Mouse (Mus musculus) heart, adult 11 months (tissue): ENCODE measurements at regions not wholly inside any gene's neighbourhood (a gene's known extent, or its start where the extent isn't known, plus 50 kb on each side); places are given as distances from the start of the nearest gene placed in this dataset.

Source experiments
- DNase-seq: peaks from one replicate; pipeline ENCODE4 v3.0.0; 2022

DNA sequence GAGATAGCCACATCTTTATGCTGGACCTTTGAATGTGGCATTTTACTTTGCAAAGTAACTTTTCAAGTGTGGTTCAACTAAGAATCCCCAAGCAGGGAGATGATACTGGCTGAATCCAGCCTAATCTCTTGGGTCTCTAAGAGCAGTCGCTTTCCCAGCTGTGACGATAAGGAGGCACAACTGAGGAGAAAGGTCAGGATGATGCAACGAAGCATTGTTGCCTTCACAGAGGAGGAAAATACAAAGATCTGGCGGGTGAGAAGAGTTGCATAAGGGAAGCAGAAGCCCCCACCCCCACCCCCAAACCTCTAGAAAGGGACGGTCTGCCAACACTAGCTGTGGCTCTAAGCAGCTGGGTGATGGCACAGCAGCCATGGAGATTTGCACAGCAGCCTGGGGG, 2298.6 kb upstream of the Gm7489 start:
- DNase-seq: peak; percentile 90

DNA sequence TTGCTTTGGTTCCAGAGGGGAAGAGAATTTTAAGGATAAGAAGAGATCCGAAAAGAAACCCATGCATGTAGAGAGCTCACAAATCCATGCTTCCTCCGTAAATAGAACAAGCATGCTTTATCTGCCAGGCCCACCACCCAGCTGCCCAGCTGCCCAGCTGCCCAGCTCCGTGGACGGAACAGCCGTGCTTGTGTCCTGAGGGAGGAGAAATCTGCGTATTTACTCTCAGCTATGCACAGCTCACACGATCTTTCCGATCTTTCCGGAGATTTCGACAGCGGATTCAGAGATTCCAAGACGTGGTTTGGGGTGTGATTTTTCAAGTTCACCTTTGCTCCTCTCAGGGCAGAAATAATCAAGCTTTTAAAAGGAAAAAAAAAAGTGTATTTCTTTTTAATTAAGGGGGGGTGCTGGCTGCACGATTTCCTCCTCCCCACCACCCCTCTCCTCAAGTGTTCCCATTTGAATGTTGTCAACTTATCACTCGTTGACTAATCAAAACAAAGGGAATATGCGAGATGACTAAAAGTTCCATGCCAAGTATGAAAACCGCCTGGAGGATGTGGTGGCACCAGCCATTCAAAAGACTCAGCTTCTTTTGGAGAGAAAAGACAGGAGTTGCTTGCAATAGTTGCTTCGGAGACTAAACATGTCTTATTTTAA, 2293.2 kb upstream of the Gm7489 start:
- no peak for DNase-seq

DNA sequence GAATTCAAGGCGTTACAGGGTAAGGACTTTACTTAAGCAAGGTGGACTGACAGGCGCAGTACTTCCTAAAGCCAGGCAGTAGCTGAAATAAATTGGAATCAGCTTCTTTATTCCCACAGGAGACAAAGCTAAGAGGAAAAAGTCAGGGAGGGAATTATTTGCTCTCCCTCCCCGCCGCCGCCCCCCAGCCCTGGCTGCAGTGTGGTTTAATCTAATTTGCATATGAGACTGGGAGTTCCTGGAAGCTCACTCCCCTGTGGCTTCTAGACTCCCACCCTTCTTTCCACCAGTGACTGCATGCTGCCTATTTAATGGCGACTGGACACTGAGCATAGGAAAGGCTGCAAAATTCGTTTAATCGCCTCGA, 2292.7 kb upstream of the Gm7489 start:
- DNase-seq: peak; percentile 98

DNA sequence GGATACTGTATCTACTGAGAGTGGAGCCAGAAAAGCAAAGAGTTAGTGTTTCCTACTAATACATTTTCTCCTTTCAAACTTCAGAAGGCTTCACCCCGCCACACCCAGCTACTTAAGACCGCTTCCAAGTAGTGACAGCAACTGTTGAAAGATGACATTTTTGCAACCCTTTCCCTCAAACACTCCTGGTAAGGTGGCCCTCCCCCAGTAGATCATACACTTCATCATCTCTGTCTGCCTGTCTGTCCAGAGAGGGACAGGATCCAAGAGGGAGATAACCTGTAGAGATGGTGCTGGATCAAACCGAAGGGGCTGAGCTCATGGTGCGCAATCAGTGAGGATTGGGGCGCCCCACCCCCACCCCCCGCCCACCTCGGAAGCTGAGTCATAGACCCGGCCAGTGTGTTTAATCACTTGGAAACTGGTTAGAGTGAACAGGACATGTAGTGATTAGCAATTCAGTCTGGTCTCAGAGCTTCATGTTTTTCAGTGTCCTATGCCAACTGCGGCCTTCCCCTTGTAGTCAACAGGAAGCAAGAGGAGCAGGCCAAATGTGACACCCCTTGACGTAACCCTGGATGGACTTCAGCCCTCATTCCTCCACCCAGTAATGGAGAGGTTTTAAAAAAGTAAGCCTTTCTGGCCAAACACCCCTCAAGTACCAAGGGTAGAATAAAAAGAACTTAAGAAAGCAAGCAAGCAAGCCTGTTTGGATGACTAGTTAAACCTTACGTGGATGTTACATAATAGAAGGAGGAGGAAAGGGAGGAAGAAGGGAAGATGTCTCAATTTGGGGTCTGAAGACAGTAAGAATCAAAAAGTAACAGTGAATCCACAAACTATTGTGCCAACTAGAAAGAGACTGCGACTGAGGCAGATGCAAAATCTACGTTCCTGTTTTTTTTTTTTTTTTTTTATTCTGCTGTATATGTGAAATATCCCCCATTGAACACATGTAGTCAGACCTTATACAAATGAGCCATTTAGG, 2291.9 kb upstream of the Gm7489 start:
- DNase-seq: peak; percentile 99

DNA sequence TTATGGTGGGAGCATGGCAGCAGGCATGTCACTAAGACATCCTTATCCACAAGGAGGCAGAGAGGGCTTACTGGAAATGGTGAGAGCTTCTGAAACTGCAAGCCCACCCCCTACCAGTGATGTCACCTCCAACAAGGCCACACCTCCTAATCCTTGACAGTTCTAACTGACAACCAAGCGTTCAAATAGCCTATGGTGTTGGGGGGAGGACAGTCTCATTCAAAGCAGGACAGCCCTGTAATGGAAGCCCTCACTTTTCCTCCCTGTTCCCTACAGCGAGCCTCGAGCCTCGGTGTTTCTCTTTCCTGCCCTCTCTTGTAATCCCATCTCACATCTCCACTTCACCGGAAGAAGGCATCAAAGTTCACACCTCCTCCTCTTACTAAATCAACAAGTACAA, 2290.6 kb upstream of the Gm7489 start:
- peak; percentile 85 for DNase-seq

DNA sequence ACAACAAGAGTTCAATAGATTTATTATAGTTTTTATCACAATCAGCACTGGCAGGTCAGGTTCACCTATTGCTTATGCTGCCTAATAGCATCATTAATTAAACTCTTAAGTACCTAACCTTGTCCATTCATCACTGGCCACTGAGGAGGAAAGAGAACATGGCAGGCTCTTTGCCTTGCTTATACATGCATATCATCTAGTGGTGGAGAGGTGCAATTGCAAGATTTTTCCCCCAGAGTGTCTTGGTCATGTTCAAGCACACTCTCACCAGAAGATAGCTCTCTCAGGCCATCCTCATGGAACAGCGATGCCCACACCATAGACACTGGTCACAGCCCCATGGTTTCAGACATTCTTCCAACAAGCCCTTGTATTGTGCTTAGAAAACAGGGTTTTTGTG, 2289.1 kb upstream of the Gm7489 start:
- peak; percentile 88 for DNase-seq

DNA sequence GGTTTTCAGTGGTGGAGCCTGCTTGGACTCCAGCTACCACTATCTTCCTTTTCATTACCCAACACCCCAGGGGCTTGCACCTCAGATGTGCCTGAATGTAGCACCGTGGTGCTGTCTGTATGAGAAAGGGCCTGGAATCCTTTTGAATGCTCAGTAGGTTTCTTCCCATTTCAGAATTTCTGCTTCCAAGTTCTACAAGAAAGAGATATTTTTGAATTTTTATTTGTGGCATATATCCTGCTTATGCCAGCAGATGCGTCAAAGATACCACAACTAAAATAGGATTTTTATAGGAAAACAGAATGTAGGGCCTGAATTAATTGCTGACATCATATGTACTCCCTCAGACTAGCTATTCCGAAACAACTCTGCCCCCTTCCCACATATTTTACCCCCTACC, 2286.9 kb upstream of the Gm7489 start:
- no peak for DNase-seq

DNA sequence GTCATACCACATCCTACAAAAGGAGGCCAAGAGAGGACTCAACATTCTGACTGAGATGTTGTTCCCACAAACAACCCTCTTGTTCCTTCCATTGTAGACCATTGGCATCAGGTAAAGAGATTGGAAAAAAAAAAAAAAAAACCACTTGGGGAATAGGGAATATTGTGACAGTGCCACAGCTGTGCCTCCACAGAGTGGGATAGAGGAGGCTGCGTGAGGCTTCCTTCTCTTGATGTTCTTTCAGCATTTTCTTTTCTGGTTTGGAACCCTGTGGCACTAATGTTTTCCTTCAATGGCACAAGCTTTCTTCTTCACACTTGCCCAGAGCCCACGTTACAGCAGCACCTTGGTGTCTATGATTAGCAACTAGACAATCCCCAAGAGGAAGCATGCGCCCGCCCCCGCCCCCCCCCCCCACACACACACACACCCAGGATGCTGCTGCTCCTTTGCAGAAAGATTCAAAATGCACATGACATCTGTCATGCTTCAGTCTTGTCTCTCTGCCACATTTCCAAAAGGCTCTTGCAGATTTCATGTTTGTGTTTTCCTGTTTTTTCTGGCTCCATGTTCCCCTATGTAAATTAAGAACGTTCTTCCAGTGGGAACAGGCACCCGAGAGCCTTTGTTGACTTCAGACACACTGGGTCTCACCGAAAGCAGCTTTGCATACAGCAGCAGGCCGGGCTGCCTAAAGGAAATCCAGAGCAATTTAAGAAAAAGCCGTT, 2283.4 kb upstream of the Gm7489 start:
- no peak for DNase-seq

DNA sequence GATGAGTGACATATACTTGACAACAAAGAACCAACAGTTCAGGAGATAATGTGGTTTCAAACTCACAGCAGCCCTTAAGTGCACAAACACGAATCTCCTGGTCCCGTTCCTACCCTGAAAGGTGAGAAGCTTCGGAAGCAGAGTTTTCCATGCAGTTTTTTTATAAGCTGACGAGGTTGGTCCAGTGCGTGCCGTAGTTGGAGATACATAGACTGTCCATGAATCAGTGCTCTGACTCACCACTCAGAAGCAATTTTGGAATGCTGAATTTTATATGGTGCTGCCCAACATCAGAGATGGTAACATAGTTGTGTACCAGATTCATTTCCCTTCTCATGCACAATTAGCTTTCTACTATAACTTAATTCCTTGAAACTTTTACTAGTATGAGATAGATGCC, 2263.3 kb upstream of the Gm7489 start:
- no peak for DNase-seq

DNA sequence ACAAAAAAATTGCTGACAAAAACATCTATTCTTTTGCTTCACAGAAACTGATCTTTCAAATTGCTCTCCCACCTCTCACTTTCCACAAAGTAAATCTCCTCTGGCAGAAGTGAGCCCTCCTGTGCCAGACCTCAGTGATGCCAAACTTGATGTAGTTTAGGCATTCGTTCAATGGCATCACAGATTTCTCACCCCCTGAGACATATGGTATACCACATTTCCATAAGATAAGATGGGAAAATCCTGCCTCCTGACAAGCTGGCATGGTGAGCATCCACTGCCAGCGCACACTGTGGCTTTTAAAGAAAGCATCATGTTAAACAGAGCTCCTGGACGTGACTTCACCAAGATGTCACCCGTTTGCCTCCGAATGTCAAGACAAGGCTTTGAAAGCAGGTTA, 2257.2 kb upstream of the Gm7489 start:
- no peak for DNase-seq

DNA sequence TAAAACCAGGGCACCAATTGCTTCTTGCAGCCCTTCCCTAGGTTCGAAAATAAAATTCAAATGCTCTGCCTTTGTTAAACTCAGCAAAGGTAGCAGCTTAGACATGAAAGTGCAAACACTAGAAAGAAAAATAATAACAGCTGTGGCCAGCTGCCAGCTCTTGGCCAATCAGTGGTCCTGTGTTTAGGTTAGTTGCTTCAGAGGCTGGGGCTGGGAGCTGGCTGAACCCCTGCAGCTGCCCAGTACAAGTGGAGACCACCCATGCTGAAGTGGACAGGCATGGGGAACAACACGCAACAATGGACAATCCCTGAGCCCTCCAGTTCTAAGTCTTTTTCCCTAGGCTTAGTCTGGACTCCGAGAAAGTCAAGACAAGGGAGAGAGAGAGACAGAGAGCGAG, 2256.2 kb upstream of the Gm7489 start:
- DNase-seq: no peak

DNA sequence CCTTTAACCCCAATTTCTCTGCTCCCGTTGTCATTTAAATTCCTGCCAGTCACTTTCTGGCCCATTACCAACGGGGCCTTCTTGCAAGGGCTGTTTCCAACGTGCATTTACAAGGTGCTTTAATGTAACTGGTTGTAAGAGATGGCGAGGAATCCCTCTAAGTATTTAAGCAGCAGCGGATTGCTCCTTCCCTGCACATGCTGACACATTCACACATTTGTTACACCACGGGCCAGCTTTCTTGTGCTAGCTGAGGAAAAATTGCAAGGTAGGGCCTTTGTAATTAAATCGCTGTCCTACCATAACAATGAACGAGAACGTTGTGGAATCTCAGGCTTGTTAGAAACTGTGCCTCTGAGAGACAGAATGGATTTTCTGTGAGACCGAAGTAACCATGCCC, 2252.8 kb upstream of the Gm7489 start:
- no peak for DNase-seq

DNA sequence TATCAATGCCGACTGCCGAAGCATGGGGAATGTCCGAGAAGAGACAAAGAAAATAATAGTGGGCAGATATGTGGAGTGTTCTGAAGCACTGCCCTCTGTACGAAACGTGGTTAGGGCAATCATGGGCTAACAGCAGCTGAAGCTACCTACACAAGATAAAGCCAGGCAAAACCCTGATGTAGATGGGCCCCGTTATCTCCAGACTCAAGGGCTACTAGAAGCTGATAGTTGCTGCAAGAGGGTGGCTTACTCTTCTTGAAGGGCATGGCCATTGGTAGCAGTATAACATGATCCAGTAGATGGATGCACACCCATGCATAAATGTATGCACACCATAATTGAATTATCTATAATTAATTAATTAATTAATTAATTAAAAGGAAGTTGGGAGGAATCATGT, 2251.6 kb upstream of the Gm7489 start:
- DNase-seq: no peak

DNA sequence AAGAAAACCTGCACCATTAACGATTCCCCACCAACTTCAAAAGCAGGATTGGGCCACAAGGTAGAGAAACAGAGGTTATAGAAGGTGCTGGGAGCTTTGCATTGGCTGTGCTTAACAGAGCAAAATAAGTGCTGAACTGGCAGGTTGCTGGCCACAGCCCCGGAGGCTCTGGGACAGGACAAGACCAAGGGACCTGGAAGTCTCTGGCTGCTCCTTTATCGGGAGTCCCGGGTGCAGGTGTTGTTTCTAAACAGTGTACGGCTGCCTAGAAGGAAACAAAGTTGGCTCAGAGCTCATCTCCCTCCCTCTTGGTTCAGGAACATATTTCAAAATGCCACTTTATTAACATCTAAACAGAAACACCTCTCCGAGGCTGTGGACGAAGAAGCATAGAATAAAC, 2250.0 kb upstream of the Gm7489 start:
- no peak for DNase-seq

DNA sequence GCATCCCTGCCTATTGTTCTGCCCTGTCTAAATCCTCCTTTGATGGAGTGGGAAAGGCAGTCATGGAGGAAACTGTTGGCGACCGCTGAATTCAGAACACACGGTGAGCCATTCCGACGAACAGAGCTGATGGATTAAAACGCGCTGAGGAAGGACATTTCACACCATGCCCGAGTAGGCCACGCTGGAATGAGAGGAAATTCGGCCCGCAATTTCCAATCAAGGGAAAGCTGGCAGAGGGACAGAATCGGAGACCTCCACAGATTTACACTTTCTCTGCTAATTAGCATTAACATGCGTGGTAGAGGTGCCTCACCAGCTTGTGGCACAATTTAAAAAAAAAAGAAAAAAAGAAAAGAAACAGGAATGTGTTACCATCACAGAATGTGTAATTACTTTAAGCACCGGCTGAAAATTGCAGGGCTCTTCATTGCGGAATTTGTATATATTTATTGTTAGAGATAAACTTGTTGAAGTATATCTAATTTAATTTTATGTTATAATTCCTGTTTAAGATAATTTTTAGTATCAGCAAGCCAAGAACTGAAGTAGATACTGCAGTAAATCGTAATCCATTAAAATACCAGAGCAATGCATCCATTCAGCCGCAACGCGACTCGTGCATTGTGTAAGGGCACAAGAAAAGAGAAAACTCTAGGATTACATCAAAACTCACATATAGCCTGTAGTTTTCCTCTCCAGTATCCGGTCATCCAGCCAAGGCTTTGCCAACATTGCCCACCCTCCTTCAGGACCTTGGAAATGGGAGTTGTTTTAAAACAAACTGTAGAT, 2249.4 kb upstream of the Gm7489 start:
- no peak for DNase-seq

DNA sequence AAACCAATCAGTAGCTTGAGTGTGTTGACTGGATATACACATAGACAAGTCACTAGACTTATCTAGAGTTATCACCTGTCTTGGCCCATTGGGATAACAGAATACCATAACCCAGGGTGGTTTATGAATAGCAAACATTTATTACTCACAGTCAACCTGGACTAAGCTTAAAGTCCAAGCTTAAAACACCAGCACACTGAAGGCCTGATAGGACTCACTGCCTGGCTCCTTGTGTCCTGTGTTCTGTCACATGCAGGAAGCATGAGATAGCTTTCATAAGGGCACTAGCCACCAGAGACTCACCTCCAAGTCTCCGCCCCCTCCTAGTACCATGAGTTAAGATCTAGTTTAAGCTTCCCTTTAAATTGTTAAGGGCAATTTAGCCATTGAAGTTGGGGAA, 2247.1 kb upstream of the Gm7489 start:
- DNase-seq: no peak

DNA sequence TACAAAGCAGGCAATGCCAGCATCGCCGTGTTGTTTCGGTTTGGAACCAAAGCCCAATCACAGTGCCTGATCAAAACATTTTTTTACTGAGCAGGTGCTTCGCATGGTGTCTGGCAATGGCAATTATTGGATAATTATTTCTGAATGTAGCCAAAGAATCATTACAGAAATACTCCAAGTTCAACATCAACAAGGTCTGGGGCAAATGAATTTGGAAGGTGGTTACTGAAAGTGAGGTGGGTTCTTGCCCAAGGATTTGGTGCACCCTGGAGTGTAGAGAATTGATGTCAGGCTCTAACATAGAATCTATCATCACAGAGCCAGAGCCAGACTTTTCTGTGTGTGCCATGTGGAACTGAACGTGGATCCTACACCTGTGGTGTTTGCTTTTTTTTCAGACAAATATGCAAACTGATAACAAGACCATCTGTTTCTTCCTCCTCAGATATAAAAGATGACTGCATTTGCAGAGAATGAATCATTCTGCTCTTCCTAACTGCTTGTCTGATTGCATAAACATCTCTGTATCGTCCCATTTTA, 2240.9 kb upstream of the Gm7489 start:
- DNase-seq: no peak

DNA sequence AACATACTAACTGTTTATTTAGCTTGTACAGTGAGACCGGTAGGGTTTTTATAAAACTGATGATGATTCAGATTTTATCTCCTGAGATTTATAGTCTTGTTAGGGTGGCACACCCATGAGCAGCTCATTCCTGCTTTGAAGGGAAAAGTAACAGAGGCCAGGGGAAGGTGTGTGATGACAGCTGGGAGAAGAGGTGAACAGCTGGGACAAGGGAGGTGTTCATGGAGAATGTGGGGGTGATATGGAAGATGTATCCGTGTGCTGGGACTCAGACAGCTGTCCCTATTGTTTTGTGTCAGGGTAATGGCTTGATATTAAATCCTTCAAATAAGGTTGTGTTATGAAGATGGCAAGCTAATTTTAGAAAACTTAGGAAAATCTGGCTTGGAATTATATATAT, 2238.4 kb upstream of the Gm7489 start:
- DNase-seq: no peak

DNA sequence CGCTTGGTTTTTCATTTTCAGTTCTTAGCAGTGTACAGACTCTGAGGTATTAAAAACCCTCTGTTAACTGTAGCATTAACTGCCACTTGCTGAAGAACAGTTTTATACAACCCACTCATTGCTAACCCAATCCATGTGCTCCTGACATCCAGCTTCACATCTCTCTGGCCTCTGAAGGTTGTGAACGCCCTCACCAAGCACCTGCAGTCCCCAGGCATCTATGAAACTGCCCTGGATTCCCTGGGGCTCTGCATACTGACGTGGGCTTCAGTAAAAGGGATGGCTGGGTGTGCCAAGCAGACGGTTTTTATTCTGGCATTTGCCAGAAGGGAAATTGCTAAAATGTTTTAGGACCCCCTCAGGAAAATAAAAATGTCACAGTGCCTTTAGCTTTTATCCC, 2232.2 kb upstream of the Gm7489 start:
- DNase-seq: no peak

DNA sequence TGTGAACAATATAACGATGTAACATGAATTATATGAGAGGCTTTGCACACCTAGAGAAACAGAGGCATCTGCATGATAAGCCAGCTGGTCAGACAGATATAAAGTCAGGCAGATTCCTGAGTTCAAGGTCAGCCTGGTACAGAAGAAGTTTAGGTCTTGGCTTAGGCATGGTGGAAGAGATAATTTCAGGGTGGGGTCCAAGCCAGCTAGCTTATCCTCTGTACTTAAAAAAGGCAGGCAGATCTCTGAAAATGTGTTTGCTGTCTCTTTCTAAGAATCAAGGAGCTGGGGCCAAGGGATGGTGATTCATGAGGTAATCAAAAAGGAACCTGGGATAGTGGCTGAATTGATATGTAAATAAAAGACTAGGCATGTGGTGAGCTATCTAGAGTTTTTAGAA, 2227.1 kb upstream of the Gm7489 start:
- no peak for DNase-seq

DNA sequence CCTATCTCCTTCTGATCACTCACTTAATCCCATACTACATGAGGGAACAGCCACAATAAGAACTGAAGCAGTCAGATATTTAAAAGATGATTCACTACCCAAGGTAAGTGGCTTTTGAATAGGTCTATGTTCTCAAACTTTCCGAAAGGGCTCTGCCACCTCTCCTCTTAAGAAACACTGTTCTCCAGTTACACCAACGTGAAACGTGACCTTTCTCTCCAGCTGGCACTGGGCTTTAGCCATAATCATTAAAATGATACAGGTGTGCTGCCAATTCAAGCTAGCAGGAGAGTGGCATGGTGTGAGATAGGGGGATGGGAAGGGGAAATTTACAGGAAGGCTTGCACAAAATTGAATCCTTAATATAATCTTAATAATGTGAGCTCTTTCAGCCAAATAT, 2216.4 kb upstream of the Gm7489 start:
- peak; percentile 64 for DNase-seq

DNA sequence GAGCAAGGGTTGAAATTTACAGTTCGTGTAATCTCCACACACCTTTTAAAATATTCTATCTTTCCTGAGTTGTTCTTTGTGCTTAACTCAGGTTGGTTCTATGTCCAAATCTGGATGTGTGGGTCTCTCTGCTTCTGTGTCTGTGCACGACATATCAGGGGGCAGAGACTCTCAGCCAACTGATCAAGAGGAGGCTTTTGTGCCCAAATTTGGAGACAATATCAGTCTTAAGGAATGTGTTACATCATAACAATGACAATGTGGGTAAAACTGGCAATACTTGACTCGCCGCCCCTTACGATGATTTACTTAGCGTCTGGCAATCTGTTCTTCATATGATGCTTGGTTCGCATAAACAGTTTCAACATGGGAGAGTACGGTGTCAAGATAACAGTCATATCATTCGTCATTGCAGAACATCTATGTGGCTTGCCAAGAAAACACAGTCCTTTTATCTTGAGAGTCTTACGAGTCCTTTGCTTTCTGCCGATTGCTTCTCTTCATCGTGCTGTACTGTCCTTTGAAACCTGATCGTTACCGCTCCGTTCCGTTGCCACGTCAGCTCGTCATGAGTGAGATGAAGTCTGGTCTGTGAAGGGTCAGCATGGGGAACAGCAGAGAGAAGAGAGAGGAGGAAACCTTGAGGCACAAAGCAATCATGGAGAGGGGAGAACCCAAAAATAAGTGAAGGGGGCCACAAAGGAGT, 2212.9 kb upstream of the Gm7489 start:
- peak; percentile 43 for DNase-seq
